Mouse (Mus musculus) ES-Bruce4 (cell line): ENCODE data around the gene Lsm2. TPM values are rescaled to one million over a fixed set of nuclear protein-coding genes. Genes with fewer than 3 reads are reported as not detected.

ENCODE experiments used
- H3K27ac ChIP-seq: 2 replicates; pipeline ENCODE4 v1.5.1; 2012; ENCODE audit warnings: low read length, inconsistent platforms; ENCODE audit not compliant: insufficient read depth
- H3K27me3 ChIP-seq: 2 replicates; pipeline ENCODE4 v1.6.1; 2012; ENCODE audit warnings: mild to moderate bottlenecking, low read length, inconsistent platforms; ENCODE audit not compliant: control insufficient read depth, poor library complexity, insufficient read depth, severe bottlenecking
- H3K36me3 ChIP-seq: 2 replicates; pipeline ENCODE4 v1.6.1; 2012; ENCODE audit warnings: inconsistent platforms, mild to moderate bottlenecking, low read length, moderate library complexity; ENCODE audit not compliant: control insufficient read depth, poor library complexity, insufficient read depth, severe bottlenecking
- H3K4me1 ChIP-seq: one replicate; pipeline ENCODE4 v1.8.1; 2011; ENCODE audit warnings: low read length; ENCODE audit not compliant: control insufficient read depth, insufficient read depth
- H3K4me3 ChIP-seq: 2 replicates; pipeline ENCODE4 v1.5.1; 2011; ENCODE audit warnings: low read depth, mild to moderate bottlenecking, low read length
- H3K9ac ChIP-seq: 2 replicates; pipeline ENCODE4 v1.6.1; 2012; ENCODE audit warnings: low read depth, mild to moderate bottlenecking, inconsistent platforms; ENCODE audit not compliant: poor library complexity, severe bottlenecking
- H3K9me3 ChIP-seq: replicated peaks from 2 replicates; pipeline ENCODE4 v1.6.1; 2012; ENCODE audit warnings: mild to moderate bottlenecking, low read length, inconsistent platforms; ENCODE audit not compliant: control insufficient read depth, poor library complexity, insufficient read depth, severe bottlenecking
- CTCF ChIP-seq: IDR thresholded peaks from one replicate; pipeline ENCODE4 v1.8.1; 2011; ENCODE audit warnings: low read depth, low read length
- EP300 ChIP-seq: IDR thresholded peaks from 2 replicates; pipeline ENCODE4 v1.6.1; 2011; ENCODE audit warnings: low read depth, low read length; ENCODE audit not compliant: insufficient read depth
- POLR2A ChIP-seq: IDR thresholded peaks from one replicate; pipeline ENCODE4 v1.8.1; 2011; ENCODE audit warnings: low read length; ENCODE audit not compliant: insufficient read depth
- polyA plus RNA-seq: library from polyadenylated mRNA; stranded (reverse); fragments of >200 nt; gene quantifications from 2 replicates; pipeline ENCODE4 v1.2.4, GENCODE M21; 2011; ENCODE audit warnings: low read depth; ENCODE audit not compliant: missing spikeins, insufficient read depth, insufficient read length

Lsm2 gene
- polyA plus RNA-seq, 1 experiment = 166 TPM

GRCm38 (mm10) chr17:35007387-35007991 lies 25.8 kb downstream of the Lsm2 start:
- Histone ChIP-seq H3K27me3 (no peaks in the 10 kb centered on the region), H3K9me3 (no peaks in the 10 kb centered on the region), H3K4me3 (no peak overlapping the region), H3K4me1 (no peaks in the 10 kb centered on the region), H3K36me3 (peaks cover 65% of the 10 kb centered on the region), H3K27ac (no peak overlapping the region), H3K9ac (no peak overlapping the region)
- no peak for TF ChIP-seq CTCF
- no peak for TF ChIP-seq EP300
- no peak for TF ChIP-seq POLR2A

GRCm38 (mm10) chr17:35009586-35009985 lies 27.9 kb downstream of the Lsm2 start:
- H3K9ac ChIP-seq = no peak overlapping the region

DNA sequence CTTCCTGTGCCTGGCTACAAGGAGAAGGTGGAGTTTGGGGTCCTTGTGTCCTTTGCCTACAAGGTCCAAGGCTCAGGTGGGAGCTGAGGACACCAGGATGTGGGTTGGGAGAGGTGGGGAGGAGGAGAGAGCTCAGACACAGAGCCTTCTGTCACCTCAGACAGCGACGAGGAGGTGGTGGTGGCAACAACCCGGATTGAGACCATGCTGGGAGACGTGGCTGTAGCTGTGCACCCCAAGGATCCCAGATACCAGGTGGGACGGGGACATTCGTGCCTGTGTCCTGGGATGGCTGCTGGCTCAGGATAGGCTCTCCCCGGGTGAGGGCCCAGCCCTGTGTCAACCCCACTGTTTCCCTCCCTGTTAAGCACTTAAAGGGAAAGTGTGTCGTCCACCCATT lies 29.8 kb downstream of the Lsm2 start:
- Histone ChIP-seq H3K27me3 (no peaks in the 10 kb centered on the region), H3K4me1 (no peaks in the 10 kb centered on the region), H3K4me3 (no peak overlapping the region), H3K27ac (no peak overlapping the region), H3K9ac (no peak overlapping the region), H3K9me3 (no peaks in the 10 kb centered on the region), H3K36me3 (peaks cover 72% of the 10 kb centered on the region)
- TF ChIP-seq EP300 (no peak), POLR2A (no peak), CTCF (no peak)

More at GRCm38 (mm10) chr17:35009586-35009985, 27.9 kb downstream of the Lsm2 start:
- Histone ChIP-seq H3K36me3 (peaks cover 72% of the 10 kb centered on the region), H3K4me3 (no peak overlapping the region), H3K27me3 (no peaks in the 10 kb centered on the region), H3K27ac (no peak overlapping the region), H3K9me3 (no peaks in the 10 kb centered on the region), H3K4me1 (no peaks in the 10 kb centered on the region)
- TF ChIP-seq POLR2A (no peak), CTCF (no peak), EP300 (no peak)

- H3K27me3 ChIP-seq = no peaks in the 10 kb centered on the region
- no peak overlapping the region for H3K4me3 ChIP-seq
- peaks cover 66% of the 10 kb centered on the region for H3K36me3 ChIP-seq
- H3K27ac ChIP-seq = no peak overlapping the region
- no peaks in the 10 kb centered on the region for H3K4me1 ChIP-seq
- no peaks in the 10 kb centered on the region for H3K9me3 ChIP-seq
- no peak for TF ChIP-seq POLR2A
- TF ChIP-seq CTCF = no peak
- no peak for TF ChIP-seq EP300
- no peak overlapping the region for H3K9ac ChIP-seq
Observed at GRCm38 (mm10) chr17:35012430-35012829, 30.8 kb downstream of the Lsm2 start.

- no peaks in the 10 kb centered on the region for H3K27me3 ChIP-seq
- no peaks in the 10 kb centered on the region for H3K9me3 ChIP-seq
- TF ChIP-seq EP300 = no peak
- TF ChIP-seq POLR2A = no peak
- TF ChIP-seq CTCF = no peak
- H3K9ac ChIP-seq = no peak overlapping the region
- no peaks in the 10 kb centered on the region for H3K4me1 ChIP-seq
- no peak overlapping the region for H3K4me3 ChIP-seq
- H3K36me3 ChIP-seq = peaks cover 62% of the 10 kb centered on the region
- H3K27ac ChIP-seq = no peak overlapping the region
Observed at GRCm38 (mm10) chr17:35013221-35013620, 31.6 kb downstream of the Lsm2 start.

DNA sequence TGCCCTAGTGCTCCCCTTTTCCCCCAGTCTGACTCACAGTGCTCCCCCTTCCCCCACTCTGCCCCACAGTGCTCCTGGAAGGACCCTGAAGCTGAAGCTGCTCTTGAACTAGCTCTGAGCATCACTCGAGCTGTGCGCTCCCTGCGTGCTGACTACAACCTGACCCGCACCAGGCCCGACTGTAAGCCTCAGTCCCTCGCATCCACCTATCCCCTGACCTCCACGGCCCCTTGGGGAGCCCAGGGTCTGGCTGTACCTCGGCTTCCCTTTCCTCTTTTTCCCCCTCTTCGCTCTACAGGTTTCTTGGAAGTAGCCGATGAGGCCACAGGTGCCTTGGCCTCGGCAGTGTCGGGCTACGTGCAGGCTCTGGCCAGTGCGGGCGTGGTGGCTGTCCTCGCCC lies 33.6 kb downstream of the Lsm2 start:
- Histone ChIP-seq H3K9ac (no peak overlapping the region), H3K9me3 (no peaks in the 10 kb centered on the region), H3K4me1 (no peaks in the 10 kb centered on the region), H3K27ac (no peak overlapping the region), H3K27me3 (no peaks in the 10 kb centered on the region), H3K36me3 (peaks cover 48% of the 10 kb centered on the region), H3K4me3 (no peak overlapping the region)
- no peak for TF ChIP-seq CTCF
- no peak for TF ChIP-seq EP300
- TF ChIP-seq POLR2A = no peak
